Mouse (Mus musculus): ENCODE measurements around the gene Qrich1. TPM values are rescaled to one million over a fixed set of nuclear protein-coding genes. Genes with fewer than 3 reads are reported as not detected.

Gene Qrich1
- polyA plus RNA-seq, 1 experiment from 2014 or later, result 108 TPM

DNA sequence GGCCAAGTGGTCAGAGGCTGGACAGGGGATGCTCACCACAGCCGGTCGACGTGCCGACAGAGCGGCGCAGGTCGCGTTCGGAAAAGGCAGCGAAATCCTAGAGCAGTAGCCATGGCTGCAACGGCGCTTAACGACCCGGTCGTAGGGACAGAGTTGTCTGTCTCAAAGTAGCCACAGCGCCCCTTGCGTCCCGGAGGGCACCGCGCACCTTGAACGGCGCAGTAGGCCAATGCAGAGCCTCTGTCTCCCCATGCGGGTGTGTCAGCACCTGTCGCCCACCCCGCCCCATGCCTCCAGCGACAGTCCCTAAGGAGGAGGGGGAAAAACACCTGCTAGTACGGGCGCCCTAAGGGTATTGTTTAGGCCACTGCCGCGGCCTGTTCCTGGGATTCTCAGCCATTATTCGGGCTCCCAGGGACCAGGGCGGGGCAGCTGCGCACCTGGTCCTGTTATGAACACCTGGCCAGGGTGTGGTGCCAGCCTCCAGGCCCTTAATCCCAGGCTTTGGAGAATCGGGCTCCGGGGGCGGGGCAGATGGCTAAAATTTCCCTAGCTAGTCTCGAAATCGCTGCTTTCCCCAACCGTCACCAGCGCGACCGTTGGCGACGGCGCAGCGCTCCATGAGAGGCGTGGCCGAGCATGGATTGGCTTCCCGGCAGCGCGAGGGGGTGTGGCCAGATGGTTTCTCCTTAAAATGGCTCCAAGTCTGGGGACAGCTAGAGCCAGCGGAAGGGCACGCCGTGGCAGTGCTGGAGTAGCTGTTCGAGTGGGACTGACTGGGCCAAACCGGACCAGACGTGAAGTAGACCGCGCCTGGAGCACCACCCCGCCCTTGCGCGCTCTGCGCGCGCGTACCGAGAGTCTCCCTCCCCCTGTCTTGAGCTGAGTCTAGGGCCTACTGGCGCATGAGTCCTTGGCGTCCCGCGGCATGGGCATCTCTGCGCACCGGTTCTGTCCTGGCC, 50.5 kb downstream of the Qrich1 start, which contains the start of gene Ndufaf3:
Gene Ndufaf3 (minus strand): TSS at position 620 of the 962 bp plus-strand sequence.
- H3K4me2 ChIP-seq, result peak within 1 kb of the TSS; percentile 97
- H3K4me1 ChIP-seq (replicated peaks), result peaks cover 33% of the 10 kb centered on the region
- ATAC-seq (ENCODE audit: insufficient number of reproducible peaks, low FRiP score), result peak; percentile 85
- peak within 1 kb of the TSS; percentile 82 for H3K9ac ChIP-seq
- under 1% methylated on average over 73 of the region's 73 CpGs for WGBS
- peaks cover 51% of the 10 kb centered on the region for H3K36me3 ChIP-seq
- no peaks in the 10 kb centered on the region for H3K27me3 ChIP-seq (replicated peaks)
- no peaks in the 10 kb centered on the region for H3K9me3 ChIP-seq (replicated peaks)
- peak within 1 kb of the TSS; percentile 94 for H3K27ac ChIP-seq (ENCODE audit: poor library complexity, severe bottlenecking)
- H3K4me3 ChIP-seq, result peak within 1 kb of the TSS; percentile 69

DNA sequence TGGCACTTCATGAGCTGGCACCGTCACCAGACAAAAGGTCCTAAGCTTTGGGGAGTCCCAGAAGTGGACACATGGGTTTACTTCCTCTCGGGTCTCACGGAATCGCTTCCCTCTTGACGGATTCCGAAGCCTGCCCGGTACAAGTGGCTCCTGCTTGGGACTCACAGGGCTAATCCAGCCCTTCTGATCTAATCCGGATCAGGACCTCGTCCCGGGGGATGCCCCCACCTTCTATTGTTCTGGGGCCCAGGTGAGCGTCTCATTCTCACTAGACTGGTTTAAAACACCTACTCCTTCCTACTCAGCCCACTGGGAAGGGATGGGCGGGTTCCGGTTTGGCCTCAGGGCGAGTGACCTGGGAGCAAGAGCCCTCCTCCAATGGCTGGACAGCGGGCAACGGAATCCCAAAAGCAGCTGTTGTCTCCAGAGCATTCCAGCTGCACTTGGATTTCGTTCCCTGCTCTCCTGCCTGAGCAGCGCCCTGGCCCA, 51.4 kb downstream of the Qrich1 start:
- no peak for ATAC-seq (ENCODE audit: insufficient number of reproducible peaks, low FRiP score)
- WGBS, result 9% methylated on average over 18 of the region's 18 CpGs
- Histone ChIP-seq H3K9ac (peak overlapping the region; percentile 82), H3K4me2 (peak overlapping the region; percentile 97), H3K36me3 (peaks cover 51% of the 10 kb centered on the region), H3K4me3 (peak overlapping the region; percentile 69), H3K9me3 (replicated peaks) (no peaks in the 10 kb centered on the region), H3K4me1 (replicated peaks) (peaks cover 33% of the 10 kb centered on the region), H3K27me3 (replicated peaks) (no peaks in the 10 kb centered on the region), H3K27ac (ENCODE audit: poor library complexity, severe bottlenecking) (peak overlapping the region; percentile 94)

DNA sequence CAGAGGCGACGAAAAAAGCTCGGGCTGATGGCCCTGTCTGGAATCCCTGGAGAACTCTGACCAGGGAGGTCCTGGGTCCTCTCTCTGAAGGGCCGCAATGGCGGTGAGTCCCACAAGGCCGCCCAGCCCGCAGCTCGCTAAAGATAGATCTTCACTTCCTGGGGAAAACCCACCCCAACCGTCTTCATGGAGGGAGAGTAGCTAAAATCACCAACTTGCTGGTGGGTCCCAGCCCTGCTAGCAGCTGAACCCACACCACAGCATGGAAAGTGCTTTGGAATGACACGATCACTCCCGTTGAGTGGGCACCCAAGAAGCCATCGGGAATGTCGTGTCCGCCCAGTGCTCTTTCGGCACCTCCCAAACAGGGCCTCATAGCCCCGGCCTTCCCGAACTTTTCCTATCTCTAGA, 51.9 kb downstream of the Qrich1 start:
- no peak for ATAC-seq (ENCODE audit: insufficient number of reproducible peaks, low FRiP score)
- 63% methylated on average over 17 of the region's 17 CpGs for WGBS
- H3K4me2 ChIP-seq, result peak overlapping the region; percentile 97
- H3K4me3 ChIP-seq, result peak overlapping the region; percentile 69
- H3K4me1 ChIP-seq (replicated peaks), result peaks cover 35% of the 10 kb centered on the region
- H3K9me3 ChIP-seq (replicated peaks), result no peaks in the 10 kb centered on the region
- H3K27me3 ChIP-seq (replicated peaks), result no peaks in the 10 kb centered on the region
- H3K27ac ChIP-seq (ENCODE audit: poor library complexity, severe bottlenecking), result no peak overlapping the region
- H3K9ac ChIP-seq, result peak overlapping the region; percentile 82
- peaks cover 51% of the 10 kb centered on the region for H3K36me3 ChIP-seq

- H3K36me3 ChIP-seq, result peaks cover 45% of the 10 kb centered on the region
- peak; percentile 67 for ATAC-seq (ENCODE audit: insufficient number of reproducible peaks, low FRiP score)
- 7% methylated on average over 42 of the region's 42 CpGs for WGBS
- peak within 1 kb of the TSS; percentile 88 for H3K9ac ChIP-seq
- H3K9me3 ChIP-seq (replicated peaks), result no peaks in the 10 kb centered on the region
- H3K4me3 ChIP-seq, result peak within 1 kb of the TSS; percentile 78
- no peaks in the 10 kb centered on the region for H3K27me3 ChIP-seq (replicated peaks)
- peak within 1 kb of the TSS; percentile 37; the same call in 1 of the 2 replicates for H3K27ac ChIP-seq (ENCODE audit: poor library complexity, severe bottlenecking)
- H3K4me1 ChIP-seq (replicated peaks), result peaks cover 44% of the 10 kb centered on the region
- peak within 1 kb of the TSS; percentile 98 for H3K4me2 ChIP-seq
These were observed 53.0 kb downstream of the Qrich1 start, which contains the start of gene Dalrd3 for GRCm38 (mm10) chr9:108569381-108570206. Gene Dalrd3 (plus strand): TSS chr9:108569886.

GRCm38 (mm10) chr9:108570207-108570896, 53.7 kb downstream of the Qrich1 start:
- peak overlapping the region; percentile 78 for H3K4me3 ChIP-seq
- H3K4me2 ChIP-seq, result peak overlapping the region; percentile 98
- ATAC-seq (ENCODE audit: insufficient number of reproducible peaks, low FRiP score), result 0 out of 2 replicates have a peak, but pooled peaks have one; percentile 3
- no peaks in the 10 kb centered on the region for H3K9me3 ChIP-seq (replicated peaks)
- WGBS, result 1% methylated on average over 40 of the region's 40 CpGs
- H3K4me1 ChIP-seq (replicated peaks), result peaks cover 46% of the 10 kb centered on the region
- peak overlapping the region; percentile 88 for H3K9ac ChIP-seq
- peaks cover 45% of the 10 kb centered on the region for H3K36me3 ChIP-seq
- peak overlapping the region; percentile 37; the same call in 1 of the 2 replicates for H3K27ac ChIP-seq (ENCODE audit: poor library complexity, severe bottlenecking)
- no peaks in the 10 kb centered on the region for H3K27me3 ChIP-seq (replicated peaks)

- no peak overlapping the region for H3K4me3 ChIP-seq
- H3K27ac ChIP-seq (ENCODE audit: poor library complexity, severe bottlenecking), result no peak overlapping the region
- peaks cover 49% of the 10 kb centered on the region for H3K36me3 ChIP-seq
- no peaks in the 10 kb centered on the region for H3K9me3 ChIP-seq (replicated peaks)
- ATAC-seq (ENCODE audit: insufficient number of reproducible peaks, low FRiP score), result no peak
- WGBS, result 94% methylated on average over 16 of the region's 16 CpGs
- H3K27me3 ChIP-seq (replicated peaks), result no peaks in the 10 kb centered on the region
- H3K4me2 ChIP-seq, result no peak overlapping the region
- no peak overlapping the region for H3K9ac ChIP-seq
- H3K4me1 ChIP-seq (replicated peaks), result peaks cover 49% of the 10 kb centered on the region
These were observed 54.9 kb downstream of the Qrich1 start for GRCm38 (mm10) chr9:108571401-108571973.

DNA sequence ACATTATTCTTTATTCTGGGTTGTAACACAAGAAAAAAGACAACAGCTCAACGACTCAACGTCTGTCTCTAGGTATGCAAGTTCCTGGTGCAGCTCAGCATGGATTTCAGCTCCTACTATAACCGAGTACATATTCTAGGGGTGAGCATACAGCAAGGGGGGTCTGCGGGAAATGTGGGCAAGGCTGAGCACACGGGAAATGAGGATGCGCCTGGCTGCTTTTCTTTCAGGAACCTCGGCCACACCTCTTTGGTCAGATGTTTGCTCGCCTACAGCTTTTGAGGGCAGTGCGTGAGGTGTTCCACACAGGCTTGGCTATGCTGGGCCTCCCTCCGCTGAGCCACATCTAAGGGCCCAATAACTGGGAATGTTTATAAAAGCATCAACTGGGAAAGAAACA, 55.7 kb downstream of the Qrich1 start:
- peaks cover 50% of the 10 kb centered on the region for H3K36me3 ChIP-seq
- H3K4me2 ChIP-seq, result no peak overlapping the region
- 89% methylated on average over 10 of the region's 10 CpGs for WGBS
- peaks cover 57% of the 10 kb centered on the region for H3K4me1 ChIP-seq (replicated peaks)
- ATAC-seq (ENCODE audit: insufficient number of reproducible peaks, low FRiP score), result no peak
- H3K4me3 ChIP-seq, result no peak overlapping the region
- no peaks in the 10 kb centered on the region for H3K27me3 ChIP-seq (replicated peaks)
- no peaks in the 10 kb centered on the region for H3K9me3 ChIP-seq (replicated peaks)
- H3K27ac ChIP-seq (ENCODE audit: poor library complexity, severe bottlenecking), result no peak overlapping the region
- no peak overlapping the region for H3K9ac ChIP-seq

DNA sequence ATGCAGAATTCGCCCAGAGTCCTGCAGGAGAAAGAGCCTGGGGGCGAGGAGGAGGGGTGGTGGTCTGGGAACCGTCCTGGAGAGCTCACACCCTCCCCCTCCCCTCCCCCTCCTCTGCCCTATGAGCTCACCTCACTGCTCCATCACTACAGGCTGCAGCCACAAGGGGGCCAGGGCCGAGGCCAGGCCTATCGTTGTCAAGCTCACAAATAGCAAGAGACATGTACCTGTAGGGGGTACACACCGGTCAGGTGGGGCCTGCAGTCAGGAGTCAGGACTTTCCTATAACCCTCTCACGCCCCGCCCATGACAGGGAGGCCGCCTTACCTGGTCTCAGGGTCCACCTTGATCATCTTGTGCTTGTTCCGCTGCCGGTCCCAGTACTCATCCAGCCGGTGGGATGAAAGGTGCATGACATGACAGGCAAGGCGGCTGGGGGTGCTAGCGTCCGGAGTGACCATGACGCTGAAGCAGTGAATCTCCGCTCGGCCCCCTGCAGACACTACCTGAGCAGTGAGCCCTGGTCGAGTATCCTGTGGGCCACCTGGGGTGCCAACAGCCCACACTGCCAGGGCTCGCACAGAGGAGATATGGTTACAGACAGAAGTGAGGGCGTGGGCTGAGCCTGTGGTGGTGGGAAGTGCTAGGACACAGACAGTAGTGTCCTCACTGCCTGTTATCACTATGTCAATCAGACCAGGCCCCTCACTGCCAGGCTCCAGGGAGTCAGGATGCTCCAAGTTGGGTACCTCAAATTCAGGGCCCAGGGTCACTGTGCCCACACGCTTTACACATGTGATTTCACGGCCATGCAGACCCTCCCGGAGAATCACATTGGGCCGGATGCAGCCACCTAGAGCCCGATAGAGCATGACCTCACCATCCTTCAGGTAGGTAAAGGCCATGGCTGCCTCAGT, 57.4 kb downstream of the Qrich1 start:
- Histone ChIP-seq H3K36me3 (peaks cover 50% of the 10 kb centered on the region), H3K4me3 (no peak overlapping the region), H3K27me3 (replicated peaks) (no peaks in the 10 kb centered on the region), H3K9me3 (replicated peaks) (no peaks in the 10 kb centered on the region), H3K4me1 (replicated peaks) (peaks cover 53% of the 10 kb centered on the region), H3K9ac (no peak overlapping the region), H3K27ac (ENCODE audit: poor library complexity, severe bottlenecking) (no peak overlapping the region), H3K4me2 (no peak overlapping the region)
- WGBS, result 54% methylated on average over 24 of the region's 26 CpGs
- no peak for ATAC-seq (ENCODE audit: insufficient number of reproducible peaks, low FRiP score)

- Histone ChIP-seq H3K36me3 (peaks cover 50% of the 10 kb centered on the region), H3K9ac (peak overlapping the region; percentile 20; the same call in 1 of the 2 replicates), H3K4me2 (no peak overlapping the region), H3K27me3 (replicated peaks) (no peaks in the 10 kb centered on the region), H3K9me3 (replicated peaks) (no peaks in the 10 kb centered on the region), H3K27ac (ENCODE audit: poor library complexity, severe bottlenecking) (no peak overlapping the region), H3K4me3 (no peak overlapping the region), H3K4me1 (replicated peaks) (peaks cover 59% of the 10 kb centered on the region)
- 90% methylated on average over 12 of the region's 12 CpGs for WGBS
- ATAC-seq (ENCODE audit: insufficient number of reproducible peaks, low FRiP score), result no peak
These were observed 58.3 kb downstream of the Qrich1 start for GRCm38 (mm10) chr9:108574921-108575320.
